Mouse (Mus musculus): ENCODE results near the gene Rpap3. TPM values are rescaled to one million over a fixed set of nuclear protein-coding genes. Genes with fewer than 3 reads are reported as not detected.
"Not testable (repeated sequence)": the region's sequence is repeated elsewhere in the genome, so short reads cannot be mapped to it uniquely, and the experiment has no call there.

The Rpap3 gene
- polyA plus RNA-seq, 1 experiment from 2014 or later, result 31.3 TPM

DNA sequence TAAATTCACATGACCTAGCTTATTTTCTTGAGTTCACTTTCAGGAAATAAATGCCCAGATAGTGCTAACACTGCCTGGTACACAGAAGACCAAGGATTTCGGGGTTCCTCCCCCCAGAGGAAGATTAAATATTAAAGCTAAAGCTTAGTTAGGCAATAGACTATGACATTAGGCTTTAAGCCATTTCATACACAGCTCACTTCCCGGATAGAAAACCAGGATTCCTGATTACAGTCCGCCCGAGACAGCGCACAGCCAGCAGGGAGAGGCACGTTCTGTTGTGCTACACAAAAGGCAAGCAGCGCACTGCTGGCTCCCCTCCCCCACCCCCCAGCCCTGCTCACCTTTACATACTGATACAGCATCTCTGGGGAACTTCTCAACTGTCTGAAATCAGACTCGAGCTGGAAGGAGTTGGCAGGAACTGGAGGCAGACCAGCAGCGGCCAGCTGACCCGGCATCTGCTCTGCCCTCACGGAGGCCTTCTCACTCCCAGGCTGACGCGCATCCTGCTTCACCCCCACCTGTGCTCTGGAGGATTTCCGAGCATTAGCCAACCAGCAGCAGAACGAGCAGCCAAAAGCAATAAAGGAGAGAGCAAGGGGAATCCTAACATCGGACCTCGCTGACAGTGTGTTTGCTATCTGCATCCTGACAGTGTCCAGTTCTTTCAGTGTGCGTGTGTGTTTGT lies 25.5 kb downstream of the Rpap3 start:
- peaks cover 82% of the 10 kb centered on the region for H3K36me3 ChIP-seq
- H3K9me3 ChIP-seq (replicated peaks), result no peaks in the 10 kb centered on the region
- no peaks in the 10 kb centered on the region for H3K4me1 ChIP-seq
- no peak overlapping the region for H3K9ac ChIP-seq (replicated peaks)
- H3K4me3 ChIP-seq (replicated peaks), result no peak overlapping the region
- ATAC-seq (ENCODE audit: low FRiP score), result no peak
- WGBS, result 77% methylated on average over 18 of the region's 18 CpGs
- no peaks in the 10 kb centered on the region for H3K27me3 ChIP-seq (replicated peaks)
- H3K4me2 ChIP-seq, result no peak overlapping the region
- H3K27ac ChIP-seq (replicated peaks), result no peak overlapping the region

- no peak for ATAC-seq (ENCODE audit: low FRiP score)
These were observed 28.3 kb downstream of the Rpap3 start for GRCm38 (mm10) chr15:97677341-97677740.

GRCm38 (mm10) chr15:97675927-97676326 lies 29.7 kb downstream of the Rpap3 start:
- Histone ChIP-seq H3K9me3 (replicated peaks) (no peaks in the 10 kb centered on the region), H3K27me3 (replicated peaks) (no peaks in the 10 kb centered on the region), H3K4me1 (peaks cover 13% of the 10 kb centered on the region), H3K27ac (replicated peaks) (no peak overlapping the region), H3K9ac (replicated peaks) (no peak overlapping the region), H3K4me3 (replicated peaks) (no peak overlapping the region), H3K4me2 (no peak overlapping the region), H3K36me3 (peaks cover 60% of the 10 kb centered on the region)
- no peak for ATAC-seq (ENCODE audit: low FRiP score)
- WGBS, result 96% methylated on average over 13 of the region's 13 CpGs

More at GRCm38 (mm10) chr15:97677341-97677740, 28.3 kb downstream of the Rpap3 start:
- Histone ChIP-seq H3K4me1 (peaks cover 4% of the 10 kb centered on the region), H3K27ac (replicated peaks) (no peak overlapping the region), H3K4me2 (no peak overlapping the region), H3K4me3 (replicated peaks) (no peak overlapping the region), H3K9ac (replicated peaks) (no peak overlapping the region), H3K27me3 (replicated peaks) (no peaks in the 10 kb centered on the region), H3K9me3 (replicated peaks) (no peaks in the 10 kb centered on the region), H3K36me3 (peaks cover 72% of the 10 kb centered on the region)
- 91% methylated on average over 3 of the region's 3 CpGs for WGBS

GRCm38 (mm10) chr15:97674423-97674822 lies 31.2 kb downstream of the Rpap3 start:
- Histone ChIP-seq H3K27ac (replicated peaks) (no peak overlapping the region), H3K36me3 (peaks cover 48% of the 10 kb centered on the region), H3K4me3 (replicated peaks) (no peak overlapping the region), H3K4me2 (no peak overlapping the region), H3K9me3 (replicated peaks) (no peaks in the 10 kb centered on the region), H3K9ac (replicated peaks) (no peak overlapping the region), H3K27me3 (replicated peaks) (no peaks in the 10 kb centered on the region), H3K4me1 (peaks cover 13% of the 10 kb centered on the region)
- WGBS, result 98% methylated on average over 4 of the region's 4 CpGs
- no peak for ATAC-seq (ENCODE audit: low FRiP score)

DNA sequence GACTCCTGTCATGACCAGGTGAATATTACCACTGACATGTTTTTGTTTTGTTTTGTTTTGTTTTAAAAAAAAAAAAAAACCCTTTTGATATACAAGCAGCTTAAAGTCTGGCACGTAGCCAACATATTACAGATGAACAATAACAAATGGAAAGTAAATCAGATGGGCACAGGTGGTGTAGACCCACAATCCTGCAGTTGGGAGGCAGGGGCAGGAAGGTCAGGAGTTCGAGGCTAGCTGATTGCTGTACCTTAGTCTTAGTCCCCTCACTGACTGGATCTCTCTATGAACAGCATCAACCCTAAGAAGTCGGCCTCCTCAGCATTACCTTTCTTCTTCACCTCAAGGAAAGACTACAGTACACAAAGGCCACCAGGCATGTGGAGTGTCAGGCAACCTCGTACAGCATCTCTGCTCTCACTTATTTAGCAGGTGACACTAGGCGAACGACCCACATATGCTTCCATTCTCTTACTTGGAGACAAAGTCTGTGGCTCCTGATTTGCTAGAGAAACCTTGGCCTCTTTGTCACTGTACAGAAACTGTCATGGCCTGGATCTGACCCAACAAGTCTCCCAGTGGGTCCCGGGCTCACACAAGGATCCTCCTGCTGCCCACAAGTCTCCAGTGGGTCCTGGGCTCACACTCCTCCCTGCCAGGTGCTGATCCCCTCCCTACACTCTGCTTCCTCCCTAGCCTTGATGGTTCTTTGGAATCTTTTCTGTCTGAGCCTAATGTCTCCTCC lies 32.2 kb downstream of the Rpap3 start:
- ATAC-seq (ENCODE audit: low FRiP score), result no peak
- H3K4me2 ChIP-seq, result no peak overlapping the region
- no peak overlapping the region for H3K9ac ChIP-seq (replicated peaks)
- H3K9me3 ChIP-seq (replicated peaks), result no peaks in the 10 kb centered on the region
- 93% methylated on average over 7 of the region's 7 CpGs for WGBS
- H3K27me3 ChIP-seq (replicated peaks), result no peaks in the 10 kb centered on the region
- H3K4me1 ChIP-seq, result peaks cover 13% of the 10 kb centered on the region
- no peak overlapping the region for H3K27ac ChIP-seq (replicated peaks)
- H3K4me3 ChIP-seq (replicated peaks), result no peak overlapping the region
- H3K36me3 ChIP-seq, result peaks cover 45% of the 10 kb centered on the region

DNA sequence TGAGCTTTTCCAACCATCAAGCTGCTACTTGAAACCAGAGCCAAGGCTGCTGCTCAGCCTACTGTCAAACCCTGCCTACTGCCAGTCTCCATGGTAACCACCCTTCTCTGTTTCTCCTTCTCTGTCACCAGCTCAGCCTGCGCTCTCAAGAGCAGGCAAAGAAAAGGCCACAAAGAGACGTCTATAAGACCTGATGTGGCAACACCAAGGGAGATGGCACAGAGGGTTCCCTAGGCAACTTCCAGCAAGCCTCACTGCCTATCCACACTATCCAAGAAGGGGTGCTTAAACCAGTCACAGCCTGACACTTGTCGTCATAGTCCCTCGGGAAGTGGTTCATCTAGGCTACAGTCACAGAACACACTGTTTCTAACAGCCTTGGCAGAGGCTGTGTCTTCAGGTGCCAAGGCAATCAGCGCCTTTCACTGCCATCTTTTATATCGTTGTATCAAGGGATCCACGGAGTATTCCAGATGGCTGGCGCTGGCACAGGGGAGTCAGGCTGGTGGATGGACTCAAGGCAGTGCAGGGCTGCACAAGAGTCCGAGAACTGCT lies 33.3 kb downstream of the Rpap3 start:
- H3K4me1 ChIP-seq, result peaks cover 13% of the 10 kb centered on the region
- peak overlapping the region; percentile 72 for H3K27ac ChIP-seq (replicated peaks)
- peak; percentile 85 for ATAC-seq (ENCODE audit: low FRiP score)
- H3K27me3 ChIP-seq (replicated peaks), result no peaks in the 10 kb centered on the region
- H3K4me3 ChIP-seq (replicated peaks), result no peak overlapping the region
- peaks cover 34% of the 10 kb centered on the region for H3K36me3 ChIP-seq
- no peak overlapping the region for H3K9ac ChIP-seq (replicated peaks)
- WGBS, result 34% methylated on average over 9 of the region's 9 CpGs
- H3K4me2 ChIP-seq, result no peak overlapping the region
- H3K9me3 ChIP-seq (replicated peaks), result no peaks in the 10 kb centered on the region

- Histone ChIP-seq H3K4me2 (no peak overlapping the region), H3K4me3 (replicated peaks) (no peak overlapping the region), H3K9me3 (replicated peaks) (no peaks in the 10 kb centered on the region), H3K36me3 (peaks cover 17% of the 10 kb centered on the region), H3K27me3 (replicated peaks) (no peaks in the 10 kb centered on the region), H3K4me1 (peaks cover 13% of the 10 kb centered on the region), H3K27ac (replicated peaks) (no peak overlapping the region), H3K9ac (replicated peaks) (no peak overlapping the region)
- WGBS, result 88% methylated on average over 6 of the region's 6 CpGs
- no peak for ATAC-seq (ENCODE audit: low FRiP score)
These were observed 35.1 kb downstream of the Rpap3 start for GRCm38 (mm10) chr15:97670554-97670953.

DNA sequence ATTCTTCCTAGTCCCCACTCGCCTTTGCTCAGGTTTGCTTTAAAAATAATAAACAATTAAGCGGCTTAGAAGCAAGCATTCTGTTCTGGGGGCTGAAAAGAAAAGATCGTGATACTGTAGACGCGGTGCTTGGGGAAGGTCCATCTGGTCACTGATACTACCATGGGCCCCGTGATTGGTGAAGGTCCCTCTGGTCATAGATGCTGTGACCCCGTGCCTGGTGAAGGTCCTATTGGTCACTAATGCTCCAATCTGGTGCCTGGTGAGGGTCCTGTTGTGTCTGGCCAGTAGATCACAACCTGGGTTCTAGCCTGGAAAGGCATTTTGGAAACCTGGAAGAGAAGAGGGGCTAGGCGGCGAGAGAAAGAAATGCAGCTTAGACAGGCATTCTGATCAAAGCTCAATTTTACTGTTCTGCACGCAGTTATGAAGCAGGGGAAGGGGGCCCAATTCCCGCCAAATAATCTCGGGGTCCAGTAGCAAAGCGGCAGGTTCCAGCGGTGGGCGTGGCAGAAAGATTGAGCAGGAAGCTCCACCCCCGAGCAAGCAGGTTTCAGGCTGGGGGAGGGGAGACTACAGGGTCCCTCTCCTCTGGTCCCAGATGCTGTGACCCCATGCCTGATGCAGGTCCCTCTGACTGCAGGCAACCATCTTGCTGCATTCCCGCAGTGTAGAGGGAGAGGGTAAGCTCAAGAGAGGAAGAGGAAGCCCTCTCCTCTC lies 37.3 kb downstream of the Rpap3 start:
- ATAC-seq (ENCODE audit: low FRiP score); H3K27me3 ChIP-seq (replicated peaks); H3K27ac ChIP-seq (replicated peaks); H3K9me3 ChIP-seq (replicated peaks); H3K36me3 ChIP-seq; H3K9ac ChIP-seq (replicated peaks); H3K4me2 ChIP-seq; H3K4me3 ChIP-seq (replicated peaks): not testable (repeated sequence)
- peaks cover 13% of the 10 kb centered on the region for H3K4me1 ChIP-seq
- WGBS, result 73% methylated on average over 17 of the region's 17 CpGs

DNA sequence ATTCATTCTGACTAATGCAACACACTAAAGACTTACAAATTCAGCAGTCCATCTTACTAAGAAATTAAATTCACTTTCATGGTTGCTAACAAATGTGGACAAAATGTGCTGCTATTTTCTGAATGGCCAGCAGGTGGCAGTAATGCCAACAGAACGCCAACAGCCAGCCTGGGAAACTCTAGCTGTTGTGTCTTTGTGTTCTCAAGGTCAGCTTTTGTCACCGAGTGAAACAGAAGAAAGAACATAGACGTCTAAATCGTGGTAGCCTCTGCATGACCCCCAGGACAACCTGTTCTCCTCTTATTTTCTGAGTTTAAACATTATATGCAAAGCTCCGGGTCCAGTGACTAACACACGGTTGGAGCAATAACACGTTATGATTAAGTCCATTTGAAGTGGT lies 38.2 kb downstream of the Rpap3 start:
- Histone ChIP-seq H3K4me2 (0 out of 2 replicates have a peak overlapping the region, but pooled peaks have one; percentile 21), H3K9me3 (replicated peaks) (no peaks in the 10 kb centered on the region), H3K4me1 (peaks cover 10% of the 10 kb centered on the region), H3K27ac (replicated peaks) (peak overlapping the region; percentile 45; the same call in 1 of the 2 replicates), H3K9ac (replicated peaks) (no peak overlapping the region), H3K36me3 (no peaks in the 10 kb centered on the region), H3K4me3 (replicated peaks) (no peak overlapping the region), H3K27me3 (replicated peaks) (no peaks in the 10 kb centered on the region)
- ATAC-seq (ENCODE audit: low FRiP score), result no peak
- 26% methylated on average over 7 of the region's 7 CpGs for WGBS

- Histone ChIP-seq H3K27ac (replicated peaks) (no peak overlapping the region), H3K36me3 (no peaks in the 10 kb centered on the region), H3K27me3 (replicated peaks) (no peaks in the 10 kb centered on the region), H3K4me2 (no peak overlapping the region), H3K4me3 (replicated peaks) (no peak overlapping the region), H3K9ac (replicated peaks) (no peak overlapping the region), H3K9me3 (replicated peaks) (no peaks in the 10 kb centered on the region), H3K4me1 (no peaks in the 10 kb centered on the region; the same call in 1 of the 2 replicates)
- ATAC-seq (ENCODE audit: low FRiP score), result no peak
- 92% methylated on average over 10 of the region's 10 CpGs for WGBS
These were observed 39.2 kb downstream of the Rpap3 start for GRCm38 (mm10) chr15:97666457-97666770.

GRCm38 (mm10) chr15:97665770-97666456 lies 39.7 kb downstream of the Rpap3 start:
- Histone ChIP-seq H3K27ac (replicated peaks) (no peak overlapping the region), H3K4me2 (no peak overlapping the region), H3K4me1 (no peaks in the 10 kb centered on the region; the same call in 1 of the 2 replicates), H3K9ac (replicated peaks) (no peak overlapping the region), H3K27me3 (replicated peaks) (no peaks in the 10 kb centered on the region), H3K9me3 (replicated peaks) (no peaks in the 10 kb centered on the region), H3K36me3 (no peaks in the 10 kb centered on the region), H3K4me3 (replicated peaks) (no peak overlapping the region)
- WGBS, result 82% methylated on average over 25 of the region's 25 CpGs
- no peak for ATAC-seq (ENCODE audit: low FRiP score)
